Mouse (Mus musculus): Measurements from ENCODE around the gene A2m.

- TF ChIP-seq CTCF (IDR thresholded peaks at IDR 0.05; ENCODE audit: control insufficient read depth, insufficient read depth, low read length) = no peak
- no peak for TF ChIP-seq POLR2A (IDR thresholded peaks at IDR 0.05; ENCODE audit: borderline replicate concordance, control insufficient read depth, low read depth, low read length)
Measured at GRCm38 (mm10) chr6:121622525-121622924, 12.7 kb upstream of the A2m start.

Data from bone marrow, adult 2 months (tissue).